Mouse (Mus musculus) C3H10T1/2 (cell line): Measurements from ENCODE around the gene Frmpd2. TPM values are rescaled to one million over a fixed set of nuclear protein-coding genes. Genes with fewer than 3 reads are reported as not detected.

ENCODE experiments used
- polyA plus RNA-seq, 2 experiments: library from polyadenylated mRNA; unstranded; fragments of >200 nt; fragmentation: generic; extraction: Trizol; gene quantifications; one replicate each; pipeline ENCODE4 v1.2.1; 2012; ENCODE audit warnings: missing spikeins in 2 of 2

The Frmpd2 gene
- not detected for polyA plus RNA-seq

DNA sequence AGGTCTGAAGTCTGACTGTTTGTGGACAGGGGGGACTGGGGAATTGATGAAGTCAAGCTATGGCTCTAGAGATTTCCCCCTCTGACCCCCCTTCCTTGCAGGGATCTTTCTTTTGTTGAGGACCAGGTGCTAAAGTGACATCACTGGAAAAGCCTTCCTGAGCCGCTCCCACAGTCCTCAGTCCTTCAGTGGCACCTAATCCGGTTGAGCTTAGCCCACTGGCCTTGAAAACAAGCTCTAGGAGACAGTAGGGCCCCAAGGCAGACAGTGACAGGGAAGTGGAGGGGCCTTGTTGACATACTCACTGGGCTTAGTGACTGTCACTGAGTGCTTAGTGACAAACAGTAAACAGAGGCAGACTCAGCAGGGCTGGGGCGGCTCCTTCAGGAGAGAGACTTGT lies at the start of gene Frmpd2:
Gene Frmpd2, plus strand, starts transcription at position 366 of the 400 bp plus-strand sequence.

DNA sequence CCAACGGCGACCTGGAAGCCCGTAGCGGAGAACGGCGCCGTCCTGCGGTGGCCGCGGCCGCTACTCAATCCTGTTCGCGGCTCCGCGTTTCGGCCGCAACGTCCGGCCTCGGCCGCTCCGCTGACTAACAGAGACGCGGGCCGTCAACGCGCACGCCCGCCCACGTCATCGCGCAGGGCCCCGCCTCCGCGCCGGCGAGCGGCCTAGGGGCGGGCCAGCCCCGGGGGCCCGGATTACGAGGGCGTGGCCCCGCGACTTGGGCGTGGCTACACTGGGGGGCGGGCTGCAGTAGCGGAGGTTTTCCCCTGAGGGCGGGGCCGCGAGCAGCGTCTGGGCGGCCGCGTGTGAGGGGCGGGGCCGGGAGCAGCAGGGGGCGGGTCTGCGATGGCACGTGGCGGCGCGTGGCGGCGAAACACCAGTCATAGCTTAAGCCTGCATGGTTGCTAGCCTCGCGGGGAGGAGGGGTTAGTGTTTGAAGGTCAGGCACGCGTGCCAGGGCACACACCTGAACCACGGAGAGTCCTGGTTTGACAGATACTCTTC lies 24.4 kb upstream of the Frmpd2 start, which contains the start of gene Mapk8:
Gene Mapk8, minus strand, starts transcription at position 132 of the 543 bp plus-strand sequence.

DNA sequence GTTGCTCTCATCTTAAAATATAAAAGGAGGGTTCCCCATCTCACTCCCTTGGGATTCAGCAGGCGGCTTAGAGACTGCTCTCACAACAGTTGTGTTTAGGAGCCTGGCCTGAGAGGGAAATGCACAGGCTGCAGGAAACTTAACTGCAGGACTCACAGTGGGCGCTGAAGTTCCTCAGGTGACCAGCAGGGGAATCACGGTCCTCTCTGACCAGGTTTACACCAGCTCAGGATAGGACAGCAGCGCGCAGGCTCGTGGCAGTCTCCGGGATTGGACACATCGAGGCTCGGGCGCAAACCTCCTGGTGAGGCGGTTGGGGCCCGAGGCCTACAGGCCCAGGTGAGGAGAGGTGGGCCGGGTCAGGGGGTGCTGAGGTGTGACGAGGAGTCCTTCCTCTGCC lies 117.5 kb downstream of the Frmpd2 start, which contains the start of gene Ptpn20:
Gene Ptpn20, plus strand, starts transcription at position 257 of the 400 bp plus-strand sequence.

Other genes starting within 250 kb of the Frmpd2 start
- gene Mapk8, start 24.5 kb upstream of the Frmpd2 start, polyA plus RNA-seq: 1 to 10 TPM in 1 of 2 experiments, under 1 TPM in 1; 0.20 to 3.4 TPM
- not detected for gene Ptpn20, start 117.5 kb downstream of the Frmpd2 start, polyA plus RNA-seq